Mouse (Mus musculus) natural killer cell, adult 2 months (primary cell): ENCODE data around the gene Notch2.

Experiments used
- DNase-seq, 2 experiments: peaks; one replicate each; pipeline ENCODE4 v3.0.0; 2022; ENCODE audit warnings: low spot score in 2 of 2

Gene Notch2

DNA sequence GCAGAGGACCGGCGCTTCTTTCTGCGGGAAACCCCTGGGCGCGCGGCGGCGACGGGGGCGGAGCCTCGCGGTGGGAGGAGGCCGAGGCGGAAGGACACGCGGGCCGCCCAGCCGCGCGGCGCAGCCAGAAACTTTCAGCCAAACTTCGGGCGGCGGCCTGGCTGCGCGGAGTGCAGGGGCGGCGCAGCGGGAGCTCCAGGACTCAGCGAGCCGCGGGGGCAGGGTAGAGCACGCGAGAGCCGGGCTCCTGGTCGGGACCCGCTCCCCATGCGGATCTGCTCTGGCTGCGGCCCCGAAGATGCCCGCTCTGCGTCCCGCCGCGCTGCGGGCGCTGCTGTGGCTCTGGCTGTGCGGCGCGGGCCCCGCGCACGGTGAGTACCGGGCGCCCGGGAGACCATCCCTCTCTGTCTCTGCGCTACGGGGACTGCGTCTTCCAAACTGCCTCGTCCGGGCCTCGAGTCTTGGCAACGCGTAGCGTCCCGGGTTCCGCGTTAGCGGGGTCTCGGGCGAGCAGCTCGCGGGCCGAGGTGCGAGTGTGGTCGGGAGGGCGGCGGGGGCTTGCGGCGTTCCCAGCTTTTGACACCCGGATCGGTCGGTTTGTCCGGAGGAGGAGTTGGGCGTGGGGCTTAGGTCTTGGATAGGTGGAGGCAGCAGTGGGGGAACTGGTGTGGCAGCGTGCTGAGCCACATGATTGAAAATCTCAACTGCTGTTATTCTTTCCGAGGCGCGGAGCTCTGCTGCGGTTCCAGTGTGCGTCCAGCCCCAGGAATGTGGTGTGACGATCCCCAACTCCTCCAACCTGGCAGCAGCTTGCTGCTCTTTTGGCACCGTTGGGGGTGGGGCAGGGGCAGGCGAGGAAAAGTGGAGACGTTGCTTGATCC lies at the start of gene Notch2:
Notch2 (plus strand) TSS at position 127 of the 881 bp plus-strand sequence.
- DNase-seq = peak; percentile 90 to 93

DNA sequence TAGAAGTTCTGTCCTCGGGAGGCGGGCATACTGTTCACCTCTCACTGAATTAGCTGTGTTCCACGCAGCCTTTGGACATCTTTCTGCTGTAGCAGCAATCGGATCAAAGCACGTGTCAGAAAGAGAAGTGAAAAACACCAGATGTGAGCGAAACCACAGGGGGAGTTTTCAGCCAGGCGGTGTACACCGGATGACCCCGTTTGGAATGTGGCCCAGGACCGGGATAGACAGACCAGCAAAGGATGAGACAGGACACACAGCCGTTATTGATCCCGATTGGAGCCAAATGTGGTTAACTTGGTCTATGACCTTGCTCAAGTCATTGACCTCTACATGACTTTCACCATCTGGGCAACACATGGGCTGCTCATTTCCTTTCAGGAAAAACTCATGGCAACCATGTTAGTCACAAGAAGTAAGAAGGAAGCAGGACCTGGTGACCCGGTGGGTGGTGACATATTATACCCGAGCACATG lies 48.4 kb upstream of the Notch2 start:
- DNase-seq = peak in 1 of 2 experiments; percentile 54

DNA sequence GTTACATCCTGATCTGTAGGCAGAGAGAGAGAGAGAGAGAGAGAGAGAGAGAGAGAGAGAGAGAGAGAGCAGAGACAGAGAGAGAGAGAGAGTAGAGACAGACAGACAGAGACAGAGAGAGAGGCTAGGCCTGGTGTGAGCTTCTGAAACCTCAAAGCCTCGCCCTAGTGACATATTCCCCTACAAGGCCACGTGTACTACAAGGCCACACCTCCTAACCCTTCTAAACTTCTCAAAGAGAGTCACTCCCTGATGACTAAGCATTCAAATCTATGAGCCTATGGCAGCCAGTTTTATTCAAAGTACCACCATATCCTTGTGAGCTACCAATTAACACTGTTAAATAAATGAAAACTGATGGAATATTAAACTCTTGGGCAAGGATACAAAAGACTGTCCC lies 45.7 kb upstream of the Notch2 start:
- no peak for DNase-seq

DNA sequence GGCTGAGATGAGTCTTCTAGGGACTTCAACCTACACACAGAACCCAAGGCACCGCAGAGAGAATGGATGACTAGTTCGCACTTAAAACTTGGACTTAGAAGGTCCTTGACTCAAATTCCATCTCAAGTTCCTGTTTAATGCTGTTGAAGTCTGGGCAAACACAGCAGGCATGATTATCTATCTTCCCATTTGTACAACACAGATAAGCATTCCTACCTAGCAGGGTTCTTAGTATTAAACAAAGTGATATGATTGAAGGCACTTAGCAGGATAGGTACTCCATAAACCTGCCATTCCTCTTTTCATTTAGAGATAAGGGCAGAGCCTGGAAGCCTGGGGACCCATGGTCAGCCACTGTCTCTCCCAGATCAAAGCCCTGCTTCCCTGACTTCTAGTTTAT lies 45.1 kb upstream of the Notch2 start:
- DNase-seq = no peak

DNA sequence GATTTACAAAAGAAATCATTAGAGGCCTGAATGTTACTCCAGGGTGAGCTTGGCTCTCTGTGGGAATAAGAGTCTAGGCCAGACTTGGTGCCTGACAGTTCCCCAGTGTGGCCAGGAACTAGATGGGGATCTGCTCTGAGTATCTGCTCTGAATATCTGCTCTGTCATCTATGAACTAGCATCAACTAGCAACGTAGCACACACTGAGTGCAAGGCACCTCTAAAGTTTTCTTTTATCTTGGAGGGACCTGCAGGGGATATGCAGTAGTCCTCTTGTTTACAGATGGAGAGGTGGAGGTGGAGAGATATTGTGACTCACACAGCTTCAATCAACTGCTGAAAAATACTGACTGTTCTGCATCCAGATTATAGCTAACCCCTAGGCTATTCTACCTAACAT lies 44.3 kb upstream of the Notch2 start:
- no peak for DNase-seq

DNA sequence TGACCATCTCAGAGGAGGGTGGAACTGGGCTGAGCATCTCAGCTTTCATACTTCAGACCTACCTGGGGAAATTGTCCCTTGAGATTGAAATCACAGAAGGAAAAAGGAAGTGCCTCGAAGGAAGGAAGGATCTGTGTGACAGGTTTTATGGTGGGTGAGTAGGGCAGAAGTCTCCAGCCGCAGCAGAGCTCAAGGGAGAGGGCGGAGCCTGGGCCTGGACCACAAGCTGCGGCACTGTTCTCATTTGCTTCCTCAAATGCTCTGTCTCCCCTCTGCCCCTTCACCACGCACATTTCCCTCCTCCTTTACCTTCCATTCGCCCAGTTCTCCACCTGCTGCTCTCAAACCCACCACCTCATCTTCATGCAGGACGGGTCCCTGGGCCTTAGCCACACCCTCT lies 42.2 kb upstream of the Notch2 start:
- DNase-seq = peak; percentile 11 to 65

DNA sequence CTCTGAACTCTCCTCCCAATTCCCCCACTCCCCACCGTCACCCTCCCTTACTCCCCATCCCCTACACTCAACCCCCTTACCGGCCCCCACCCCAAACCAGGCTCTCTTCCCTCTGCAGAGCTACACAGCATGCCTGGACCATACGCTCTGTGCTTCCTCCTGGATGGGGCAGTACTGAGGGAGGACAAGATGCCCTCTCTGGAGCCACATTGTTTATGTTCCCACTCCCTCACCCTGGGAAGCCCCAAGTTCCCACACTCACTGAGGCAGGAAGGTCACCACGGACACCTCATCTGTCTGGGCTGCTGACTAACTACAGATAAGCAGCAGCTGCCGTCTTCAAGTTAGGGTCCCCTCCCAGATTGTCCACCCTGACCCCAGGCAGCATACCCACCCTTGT lies 41.1 kb upstream of the Notch2 start:
- no peak for DNase-seq

DNA sequence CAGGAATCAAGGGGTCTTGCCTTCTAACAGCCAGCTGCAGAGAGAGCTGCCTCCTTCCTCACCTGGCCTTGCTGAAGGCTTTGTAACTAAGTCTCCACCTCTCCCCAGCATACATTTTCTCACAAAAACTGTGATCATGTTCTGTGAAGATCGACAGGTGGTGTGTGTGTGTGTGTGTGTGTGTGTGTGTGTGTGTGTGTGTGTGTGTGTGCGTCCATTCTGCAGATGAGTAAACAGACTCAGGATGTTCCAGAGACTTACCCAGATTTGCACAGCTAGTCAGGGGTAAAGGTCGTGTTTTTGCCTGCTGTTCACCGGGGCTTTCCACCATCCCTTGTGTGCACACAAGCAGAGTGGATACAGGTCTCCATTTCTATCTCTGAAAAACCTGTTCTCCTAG lies 40.6 kb upstream of the Notch2 start:
- no peak for DNase-seq

DNA sequence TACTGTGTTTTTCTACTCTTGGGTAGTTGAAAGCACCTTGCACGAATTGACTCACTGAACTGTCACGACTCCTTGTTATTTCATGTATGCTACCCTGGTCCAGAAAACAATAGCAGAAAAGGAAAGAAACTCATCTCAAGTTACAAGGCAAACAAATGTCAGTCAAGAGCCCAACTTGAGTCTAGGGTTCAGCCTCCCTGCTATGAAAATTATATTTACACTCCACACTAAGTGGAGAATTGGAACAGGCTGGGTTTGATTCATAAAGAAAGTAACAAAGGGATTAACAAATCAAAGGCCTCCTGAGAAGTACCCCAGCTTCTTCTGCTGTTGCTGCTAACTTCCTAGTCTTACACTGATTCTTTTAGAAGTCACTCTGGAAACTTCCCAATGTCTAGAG lies 40.0 kb upstream of the Notch2 start:
- DNase-seq = no peak

DNA sequence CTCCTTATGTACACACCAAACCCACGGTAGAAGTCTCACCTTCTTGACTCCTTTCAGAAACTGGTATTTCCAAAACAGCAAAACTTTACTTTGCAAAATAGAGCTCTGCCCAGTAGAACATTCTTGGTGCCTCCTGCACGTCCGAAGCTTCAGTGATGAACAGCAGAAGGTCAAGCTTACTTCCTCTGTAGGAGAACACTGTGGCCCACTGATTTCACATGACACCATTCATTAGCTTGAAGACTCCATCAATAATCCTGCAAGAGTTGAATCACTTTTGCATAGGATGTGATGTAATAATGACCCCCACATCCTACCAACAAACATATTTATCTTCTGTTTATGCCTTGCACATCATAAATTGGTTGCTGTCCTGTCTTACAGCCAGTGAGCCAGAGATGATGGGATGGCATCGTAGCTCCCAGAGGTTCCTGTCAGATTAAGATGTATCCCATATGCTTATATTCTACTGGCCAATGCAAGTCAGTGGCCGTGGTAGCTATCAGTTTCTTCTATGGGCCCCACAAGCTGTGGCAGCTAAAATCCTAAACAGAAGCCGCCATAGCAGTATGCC lies 39.0 kb upstream of the Notch2 start:
- no peak for DNase-seq

DNA sequence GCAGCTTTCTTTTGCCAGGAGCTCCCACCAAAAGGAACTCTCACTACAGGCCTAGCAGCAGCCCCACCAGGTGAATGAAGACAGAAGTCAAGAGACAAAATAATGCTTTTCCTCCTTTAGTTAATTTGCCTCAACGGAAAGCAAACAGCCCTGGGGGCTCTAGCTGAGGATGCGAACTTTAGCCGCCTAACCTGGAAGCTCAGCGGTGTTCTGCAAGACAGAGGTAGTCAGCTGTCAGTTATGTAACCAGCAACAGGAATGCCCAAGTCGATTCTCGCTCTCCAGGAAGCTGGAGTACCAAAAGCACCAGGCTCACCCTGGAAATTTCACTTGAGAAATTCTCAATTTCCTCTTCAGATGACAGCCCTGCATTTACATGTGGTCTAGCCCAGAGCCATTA lies 36.6 kb upstream of the Notch2 start:
- no peak for DNase-seq

DNA sequence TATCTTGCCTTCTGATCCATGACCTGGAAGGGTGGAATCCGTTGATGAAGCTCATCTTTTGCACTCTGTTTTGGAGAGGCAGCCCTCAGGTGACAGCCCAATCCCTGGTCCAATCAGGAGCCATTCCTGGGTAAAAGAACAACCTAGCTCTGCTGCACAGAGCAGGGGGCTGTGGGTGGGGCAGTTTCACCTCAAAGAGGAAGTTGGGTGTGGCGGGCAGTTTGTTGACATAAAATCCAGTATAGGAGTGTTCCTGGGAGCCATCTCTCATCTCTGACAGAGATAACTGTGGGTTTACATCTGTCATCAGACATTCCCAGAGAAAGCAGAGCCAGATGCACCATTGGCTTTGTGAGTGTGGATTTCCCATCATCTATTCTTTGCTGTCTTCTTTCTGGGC lies 34.6 kb upstream of the Notch2 start:
- peak in 1 of 2 experiments; percentile 58 for DNase-seq

DNA sequence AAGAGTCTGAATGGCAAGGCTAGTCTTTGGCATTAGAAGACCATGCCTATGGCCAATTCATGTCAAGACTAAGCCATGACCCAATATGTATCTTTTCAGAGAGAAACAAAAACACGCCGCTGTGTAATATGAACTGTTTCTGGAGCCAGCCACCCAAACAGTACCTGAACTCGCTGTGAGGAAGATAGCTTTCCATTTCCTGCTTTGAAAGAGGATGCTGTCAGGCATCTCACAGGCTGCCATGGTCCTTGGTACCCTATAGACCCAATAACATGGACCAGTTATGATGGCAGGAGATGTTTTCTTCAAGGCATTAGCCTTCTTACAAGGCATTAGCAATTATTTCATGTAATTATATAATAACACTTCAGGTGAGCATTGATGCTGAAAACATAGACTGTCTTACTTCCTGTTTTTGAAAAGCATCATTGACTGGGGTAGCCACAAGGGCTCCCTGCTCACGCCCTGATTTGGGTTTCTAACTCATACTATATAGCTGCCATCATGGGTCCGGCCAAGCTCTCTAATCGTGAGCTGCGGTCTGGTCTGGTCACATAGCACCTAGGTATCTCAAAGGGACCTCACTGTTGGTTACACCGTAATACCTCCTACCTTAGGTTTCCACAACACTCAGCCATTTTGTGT lies 32.5 kb upstream of the Notch2 start:
- DNase-seq = peak in 1 of 2 experiments; percentile 32

DNA sequence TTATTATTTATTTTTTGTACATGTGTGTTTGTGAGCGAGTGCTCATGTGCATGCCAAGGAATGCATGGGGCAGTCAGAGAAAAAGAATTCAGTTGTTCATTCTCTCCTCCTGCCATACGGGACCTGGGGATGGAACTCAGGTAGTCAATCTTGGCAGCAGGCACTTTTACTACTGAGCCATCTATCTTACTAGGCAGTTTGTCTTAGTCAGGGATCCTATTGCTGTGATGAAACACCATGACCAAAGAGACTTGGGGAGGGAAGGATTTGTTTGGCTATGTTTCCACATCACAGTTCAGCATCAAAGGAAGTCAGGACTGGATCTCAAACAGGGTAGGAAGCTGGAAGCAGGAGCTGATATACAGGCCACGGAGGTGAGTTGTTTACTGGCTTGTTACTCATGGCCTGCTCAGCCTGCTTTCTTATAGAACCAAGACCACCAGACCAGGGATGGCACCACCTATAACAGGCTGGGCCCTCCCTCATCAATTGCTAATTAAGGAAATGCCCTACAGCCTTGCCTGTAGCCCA lies 31.9 kb upstream of the Notch2 start:
- no peak for DNase-seq

DNA sequence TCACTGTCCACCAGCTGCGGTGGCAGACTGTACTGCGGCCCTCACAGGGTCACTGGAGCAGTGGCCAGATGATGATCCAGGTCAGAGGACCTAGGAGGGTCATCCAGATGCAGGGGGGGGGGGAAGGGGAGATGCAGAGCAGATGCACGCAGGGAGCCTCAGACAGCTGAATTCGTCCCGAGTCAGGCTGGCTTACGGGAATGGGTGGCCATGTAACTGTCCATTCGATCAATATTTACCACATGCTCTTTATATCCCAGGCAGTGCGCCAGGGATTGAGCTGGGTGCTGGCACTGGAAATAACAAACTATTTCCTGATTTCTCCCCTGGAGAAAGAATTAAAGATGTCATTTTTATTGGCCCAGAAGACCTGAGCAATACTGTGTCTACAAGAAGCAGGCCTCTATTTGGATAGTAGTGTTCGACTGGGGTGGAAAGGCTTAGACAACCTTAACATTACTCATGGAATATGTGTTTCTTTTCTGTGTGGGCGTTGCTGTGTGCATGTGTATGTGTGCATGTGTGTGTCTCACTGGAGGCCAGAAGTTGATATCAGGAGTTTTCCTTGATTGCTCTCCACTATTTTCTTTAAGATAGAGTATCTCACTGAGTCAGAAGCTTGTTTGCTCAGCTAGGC lies 28.3 kb upstream of the Notch2 start:
- DNase-seq = no peak

DNA sequence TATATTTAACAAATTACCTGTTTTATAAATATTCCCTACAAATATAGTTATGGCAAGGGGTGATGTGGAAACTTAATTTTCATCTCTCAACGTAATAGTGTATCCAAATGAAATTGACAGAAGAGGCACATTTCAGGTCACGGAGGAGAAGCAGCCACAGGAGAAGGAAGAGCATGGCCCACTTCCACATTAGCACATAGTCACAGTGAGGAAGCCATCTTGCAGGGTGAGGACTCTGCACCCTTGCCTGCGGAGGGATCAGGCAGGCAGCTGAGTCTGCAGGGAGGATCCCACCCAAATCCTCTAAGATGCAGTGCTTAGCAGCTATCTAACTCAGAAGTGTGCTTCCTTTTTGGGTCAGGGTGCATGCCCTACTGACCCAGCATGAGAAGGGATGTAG lies 27.6 kb upstream of the Notch2 start:
- no peak for DNase-seq

DNA sequence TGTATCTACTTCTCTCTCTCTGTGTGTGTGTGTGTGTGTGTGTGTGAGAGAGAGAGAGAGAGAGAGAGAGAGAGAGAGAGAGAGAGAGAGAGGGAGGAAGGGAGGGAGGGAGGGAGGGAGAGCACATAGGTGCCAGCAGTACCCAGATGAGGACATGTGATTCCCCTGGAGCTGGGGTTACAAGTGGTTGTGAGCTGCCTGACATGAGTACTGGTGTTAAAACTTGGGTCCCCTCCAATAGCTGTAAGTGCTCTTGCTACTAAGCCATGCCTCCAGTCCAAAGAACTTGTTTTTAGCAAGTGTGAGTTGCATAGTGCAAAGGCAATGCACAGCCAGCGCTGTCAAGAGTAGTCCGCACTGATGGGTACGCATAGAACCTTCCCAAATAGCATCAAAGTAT lies 26.2 kb upstream of the Notch2 start:
- no peak for DNase-seq

DNA sequence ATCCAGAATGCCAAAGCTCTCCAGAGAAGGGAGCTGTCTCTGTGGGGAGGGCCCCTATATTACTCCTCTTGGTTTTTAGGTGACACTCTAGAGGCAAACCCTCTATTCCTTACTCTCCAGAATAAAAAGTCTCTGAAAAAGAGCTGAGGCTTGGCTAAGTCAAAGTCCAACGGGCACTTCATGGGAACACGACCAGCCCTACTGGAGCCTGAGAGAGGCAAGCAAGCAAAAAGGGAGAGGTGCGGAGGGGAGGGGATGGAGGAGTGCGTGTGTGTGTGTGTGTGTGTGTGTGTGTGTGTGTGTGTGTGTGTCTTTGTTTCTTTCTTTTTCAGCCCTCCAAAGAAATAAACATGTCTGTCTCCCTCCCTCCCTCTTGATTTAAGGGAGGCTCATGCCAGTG lies 24.6 kb upstream of the Notch2 start:
- DNase-seq = no peak

DNA sequence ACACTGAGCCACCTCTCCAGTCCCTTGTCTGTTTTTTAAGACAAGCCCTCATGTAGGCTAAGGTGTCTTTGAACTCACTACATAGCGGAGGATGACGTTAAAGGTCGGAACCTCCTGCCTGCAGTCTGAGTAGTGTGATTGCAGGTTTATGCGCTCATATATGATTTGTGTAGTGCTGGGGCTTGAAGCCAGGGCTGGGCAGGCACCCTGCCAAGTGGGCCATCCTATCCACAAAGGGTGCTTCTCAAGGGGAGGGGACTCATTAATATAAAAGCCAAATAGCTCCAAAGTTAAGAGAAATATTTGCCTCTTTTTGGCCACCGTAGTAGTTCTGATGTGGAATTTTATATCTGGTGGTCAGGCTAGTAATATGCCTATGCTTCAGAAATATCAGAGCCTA lies 22.8 kb upstream of the Notch2 start:
- no peak for DNase-seq

DNA sequence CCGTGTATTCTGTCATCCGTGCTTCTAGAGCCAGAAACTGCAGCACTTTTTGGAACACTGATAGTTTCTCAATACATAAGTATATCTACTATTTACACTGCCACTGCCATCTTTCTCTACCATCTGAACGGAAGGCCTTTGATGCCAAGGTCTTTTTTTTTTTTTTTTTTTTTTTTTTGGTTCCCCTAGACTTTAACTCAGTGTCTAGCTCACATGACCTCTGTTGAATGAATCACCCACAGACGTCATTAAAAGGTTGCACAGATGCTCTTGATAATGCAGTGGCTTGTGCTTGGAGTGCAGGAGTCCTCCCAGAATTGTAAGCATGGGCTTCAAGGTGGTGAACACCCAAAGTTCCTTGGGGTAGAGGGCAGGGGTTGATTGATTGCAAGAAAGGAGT lies 21.0 kb upstream of the Notch2 start:
- DNase-seq = no peak

DNA sequence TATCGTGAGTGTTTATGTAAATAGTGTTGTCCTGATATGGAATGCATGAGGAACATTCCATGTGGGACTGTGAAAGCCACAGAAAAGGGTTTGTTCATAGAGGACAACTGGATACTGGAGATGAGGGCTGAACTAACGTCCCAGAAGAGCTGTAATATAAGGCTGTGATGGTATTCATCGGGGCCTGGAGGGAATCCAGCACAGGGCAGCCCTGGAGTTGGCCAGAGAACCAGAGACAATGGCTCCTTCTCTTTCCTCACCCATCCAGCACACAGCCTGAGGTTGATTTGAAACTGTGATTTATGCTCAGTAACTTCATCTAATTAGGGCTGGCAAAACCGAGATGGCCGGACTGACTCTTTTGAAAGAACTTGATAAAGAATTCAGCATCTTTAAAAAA lies 20.1 kb upstream of the Notch2 start:
- no peak for DNase-seq

DNA sequence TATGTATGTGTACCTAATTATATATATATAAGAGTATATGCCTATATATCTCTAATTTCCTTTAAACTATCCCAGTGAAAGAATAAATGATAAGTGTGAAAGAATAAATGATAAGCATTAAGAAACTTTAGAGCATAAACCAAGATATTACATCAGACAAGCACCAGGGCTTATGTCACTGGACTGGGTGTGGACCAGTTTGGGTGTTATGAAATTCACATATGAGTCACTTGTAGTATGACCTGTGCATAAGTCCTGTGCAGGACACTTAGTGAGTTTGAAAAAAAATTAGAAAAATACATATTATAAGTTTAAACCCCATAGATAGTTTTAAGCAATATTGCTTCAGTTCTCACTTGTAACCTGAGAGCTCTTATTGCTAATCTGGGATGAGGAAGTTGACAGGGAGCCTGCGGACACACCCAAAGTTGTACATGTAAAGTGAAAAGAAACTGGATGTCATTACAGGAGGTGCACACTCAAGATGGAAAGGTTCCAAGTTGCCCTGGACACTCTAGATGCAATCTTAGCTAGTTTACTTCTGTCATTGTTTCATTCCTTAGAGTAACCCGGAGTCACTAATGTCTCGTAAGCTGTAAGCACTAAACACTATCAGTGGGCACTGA lies 19.3 kb upstream of the Notch2 start:
- no peak for DNase-seq
